In genomic region chr7:45051601-45051974, GRCm38 (mm10) we compare ENCODE assay signal across 8 mouse cellular contexts. TPM values are rescaled to one million over a fixed set of nuclear protein-coding genes. Genes with fewer than 3 reads are reported as not detected.
A peak's percentile ranks its signal among the peaks of the same experiment; 100 is the strongest.
DNase-seq lines count a peak whose midpoint lies in the region; ATAC-seq and TF ChIP-seq lines count a peak whose summit lies in the region.

No protein-coding gene starts in this region.

- ATAC-seq in hindbrain, postnatal 0 days, result no peak

- H3K9me3 ChIP-seq in embryonic facial prominence, embryonic 10.5 days, result no peaks in the 10 kb centered on the region
- no peaks in the 10 kb centered on the region for H3K9me3 ChIP-seq in hindbrain, postnatal 0 days (ENCODE audit: low read length)

- peak overlapping the region; percentile 81 for H3K9ac ChIP-seq in hindbrain, postnatal 0 days (replicated peaks; ENCODE audit: low read length)

- no peaks in the 10 kb centered on the region for H3K27me3 ChIP-seq in embryonic facial prominence, embryonic 10.5 days (replicated peaks; ENCODE audit: low read depth, poor library complexity, severe bottlenecking)
- no peaks in the 10 kb centered on the region for H3K27me3 ChIP-seq in hindbrain, postnatal 0 days (ENCODE audit: insufficient read depth, low read length)

- no peak for DNase-seq in left cerebral cortex, adult 2 months (ENCODE audit: extremely low spot score in 1 of 2, low spot score in 2 of 2)
- no peak for DNase-seq in left cerebral cortex, postnatal 10 days (ENCODE audit: extremely low spot score in 1 of 2, low spot score in 2 of 2)
- DNase-seq in embryonic facial prominence, embryonic 10.5 days (ENCODE audit: low spot score), result peak; percentile 54
- DNase-seq in hindbrain, postnatal 0 days (ENCODE audit: low spot score), result no peak
- peak; percentile 34 for DNase-seq in neural tube, embryonic 10.5 days (ENCODE audit: extremely low spot score, low spot score)
- DNase-seq in layer of hippocampus, postnatal 10 days (ENCODE audit: low spot score in 2 of 2), result no peak
- no peak for DNase-seq in left cerebral cortex, postnatal 4 days
- DNase-seq in thymus, postnatal 4 days, result no peak

- no peak for TF ChIP-seq CTCF in left cerebral cortex, adult 2 months (IDR thresholded peaks at IDR 0.05)
- no peak for TF ChIP-seq CTCF in hindbrain, postnatal 0 days (IDR thresholded peaks at IDR 0.05; ENCODE audit: low read depth)

- H3K36me3 ChIP-seq in embryonic facial prominence, embryonic 10.5 days (replicated peaks), result peaks cover 48% of the 10 kb centered on the region
- peaks cover 34% of the 10 kb centered on the region for H3K36me3 ChIP-seq in hindbrain, postnatal 0 days (ENCODE audit: insufficient read depth, low read length)

- intact Hi-C loops in left cerebral cortex, adult 2 months (cut with DNase I), result no loop called here
- intact Hi-C loops in left cerebral cortex, postnatal 10 days (cut with DNase I), result loop anchor here (5.0 kb wide), 1 partner anchor 34 kb away; the partner anchor contains the start of genes Rras and Scaf1
- intact Hi-C loops in left cerebral cortex, postnatal 4 days (cut with DNase I), result no loop called here

- 2% methylated on average over 13 of the region's 13 CpGs for WGBS in embryonic facial prominence, embryonic 10.5 days
- WGBS in hindbrain, postnatal 0 days, result 1% methylated on average over 13 of the region's 13 CpGs

- H3K27ac ChIP-seq in left cerebral cortex, adult 2 months, result peak overlapping the region; percentile 99; the same call in 1 of the 2 replicates
- H3K27ac ChIP-seq in embryonic facial prominence, embryonic 10.5 days (replicated peaks), result peak overlapping the region; percentile 99
- peak overlapping the region; percentile 99 for H3K27ac ChIP-seq in hindbrain, postnatal 0 days

- peak overlapping the region; percentile 96 for H3K4me2 ChIP-seq in hindbrain, postnatal 0 days (ENCODE audit: low read depth, low read length)

- H3K4me1 ChIP-seq in embryonic facial prominence, embryonic 10.5 days, result peaks cover 53% of the 10 kb centered on the region
- 0 out of 2 replicates have a peak, but pooled peaks cover 5% of the 10 kb centered on the region for H3K4me1 ChIP-seq in hindbrain, postnatal 0 days (ENCODE audit: insufficient read depth, low read length)

- peak overlapping the region; percentile 87 for H3K4me3 ChIP-seq in left cerebral cortex, adult 2 months
- H3K4me3 ChIP-seq in embryonic facial prominence, embryonic 10.5 days, result peak overlapping the region; percentile 97
- peak overlapping the region; percentile 88 for H3K4me3 ChIP-seq in hindbrain, postnatal 0 days (ENCODE audit: low read length)

RNA-seq across cellular contexts. Expression of gene Prr12, which starts 1.1 kb away (rescaled TPM):
- total RNA-seq in left cerebral cortex, adult 2 months (2021), result 10 to 100 TPM; 70.0 to 73.4 TPM
- total RNA-seq in left cerebral cortex, postnatal 10 days (2021), result 10 to 100 TPM; 67.4 to 68.0 TPM
- 13.4 and 14.9 TPM in 2 replicates for polyA plus RNA-seq in embryonic facial prominence, embryonic 10.5 days (2016; fragmentation: Nextera tagmentation; extraction: Ambion mirVana)
- total RNA-seq in hindbrain, postnatal 0 days (2014; rRNA removed), result 14.0 and 18.1 TPM in 2 replicates
- 7.5 and 9.2 TPM in 2 replicates for polyA plus RNA-seq in hindbrain, postnatal 0 days (2015; fragmentation: Nextera tagmentation; extraction: Ambion mirVana)
- 10 to 100 TPM; 69.1 to 70.3 TPM for total RNA-seq in layer of hippocampus, postnatal 10 days (2021)
- total RNA-seq in left cerebral cortex, postnatal 4 days (2021), result 10 to 100 TPM; 77.9 to 80.6 TPM

RNA-seq across cellular contexts. Expression of gene Nosip, which starts 10.6 kb away (rescaled TPM):
- 10 to 100 TPM; 53.6 to 55.6 TPM for total RNA-seq in left cerebral cortex, adult 2 months (2021)
- total RNA-seq in left cerebral cortex, postnatal 10 days (2021), result 10 to 100 TPM; 50.1 to 52.3 TPM
- 70.8 and 74.7 TPM in 2 replicates for polyA plus RNA-seq in embryonic facial prominence, embryonic 10.5 days (2016; fragmentation: Nextera tagmentation; extraction: Ambion mirVana)
- total RNA-seq in hindbrain, postnatal 0 days (2014; rRNA removed), result 72.9 and 83.1 TPM in 2 replicates
- polyA plus RNA-seq in hindbrain, postnatal 0 days (2015; fragmentation: Nextera tagmentation; extraction: Ambion mirVana), result 64.5 and 67.4 TPM in 2 replicates
- total RNA-seq in layer of hippocampus, postnatal 10 days (2021), result 10 to 100 TPM; 47.2 to 51.6 TPM
- 10 to 100 TPM; 44.8 to 47.6 TPM for total RNA-seq in left cerebral cortex, postnatal 4 days (2021)

RNA-seq across cellular contexts. Expression of gene Prrg2, which starts 10.9 kb away (rescaled TPM):
- 10 to 100 TPM in 1 of 2 experiments, 1 to 10 TPM in 1; 9.0 to 10.4 TPM for total RNA-seq in left cerebral cortex, adult 2 months (2021)
- total RNA-seq in left cerebral cortex, postnatal 10 days (2021), result 1 to 10 TPM; 5.3 to 9.0 TPM
- polyA plus RNA-seq in embryonic facial prominence, embryonic 10.5 days (2016; fragmentation: Nextera tagmentation; extraction: Ambion mirVana), result 23.3 and 24.4 TPM in 2 replicates
- 10.5 and 12.4 TPM in 2 replicates for total RNA-seq in hindbrain, postnatal 0 days (2014; rRNA removed)
- polyA plus RNA-seq in hindbrain, postnatal 0 days (2015; fragmentation: Nextera tagmentation; extraction: Ambion mirVana), result 15.3 and 17.2 TPM in 2 replicates
- total RNA-seq in layer of hippocampus, postnatal 10 days (2021), result 10 to 100 TPM in 1 of 2 experiments, 1 to 10 TPM in 1; 6.9 to 10.1 TPM
- total RNA-seq in left cerebral cortex, postnatal 4 days (2021), result 1 to 10 TPM; 6.2 to 7.2 TPM

RNA-seq across cellular contexts. Expression of gene Rras, which starts 33.8 kb away (rescaled TPM):
- 10 to 100 TPM; 11.8 to 12.2 TPM for total RNA-seq in left cerebral cortex, adult 2 months (2021)
- 1 to 10 TPM; 8.7 to 9.6 TPM for total RNA-seq in left cerebral cortex, postnatal 10 days (2021)
- polyA plus RNA-seq in embryonic facial prominence, embryonic 10.5 days (2016; fragmentation: Nextera tagmentation; extraction: Ambion mirVana), result 18.8 and 20.3 TPM in 2 replicates
- total RNA-seq in hindbrain, postnatal 0 days (2014; rRNA removed), result 8.4 and 18.6 TPM in 2 replicates
- polyA plus RNA-seq in hindbrain, postnatal 0 days (2015; fragmentation: Nextera tagmentation; extraction: Ambion mirVana), result 15.8 and 16.9 TPM in 2 replicates
- 10 to 100 TPM; 12.2 to 12.3 TPM for total RNA-seq in layer of hippocampus, postnatal 10 days (2021)
- 1 to 10 TPM; 6.9 to 7.2 TPM for total RNA-seq in left cerebral cortex, postnatal 4 days (2021)

RNA-seq across cellular contexts. Expression of gene Scaf1, which starts 35.4 kb away (rescaled TPM):
- 100 to 1,000 TPM; 170 to 181 TPM for total RNA-seq in left cerebral cortex, adult 2 months (2021)
- total RNA-seq in left cerebral cortex, postnatal 10 days (2021), result 100 to 1,000 TPM; 156 to 160 TPM
- 46.2 and 47.9 TPM in 2 replicates for polyA plus RNA-seq in embryonic facial prominence, embryonic 10.5 days (2016; fragmentation: Nextera tagmentation; extraction: Ambion mirVana)
- 76.7 and 77.7 TPM in 2 replicates for total RNA-seq in hindbrain, postnatal 0 days (2014; rRNA removed)
- 40.7 and 45.6 TPM in 2 replicates for polyA plus RNA-seq in hindbrain, postnatal 0 days (2015; fragmentation: Nextera tagmentation; extraction: Ambion mirVana)
- total RNA-seq in layer of hippocampus, postnatal 10 days (2021), result 100 to 1,000 TPM; 141 to 145 TPM
- 100 to 1,000 TPM; 154 TPM for total RNA-seq in left cerebral cortex, postnatal 4 days (2021)

Comparison
In these comparisons a context has a peak if more than half of its experiments do, and no peak if none do; other contexts are left out.
1. DNase-seq: peak in embryonic facial prominence, embryonic 10.5 days (single experiment) and neural tube, embryonic 10.5 days (single experiment); none in left cerebral cortex, adult 2 months (0 of 2), left cerebral cortex, postnatal 10 days (0 of 2), hindbrain, postnatal 0 days (single experiment), layer of hippocampus, postnatal 10 days (0 of 2), left cerebral cortex, postnatal 4 days (single experiment) and thymus, postnatal 4 days (single experiment).
2. Peak in every context shown above with its lines, with median percentiles within 50 percentile points of each other: H3K27ac ChIP-seq and H3K4me3 ChIP-seq.